Mouse (Mus musculus): ENCODE data around the gene Glyatl3.

Gene Glyatl3

GRCm38 (mm10) chr17:40855065-40855464, 59.1 kb downstream of the Glyatl3 start:
- no peak for DNase-seq (ENCODE audit: low read depth)

Measured in NIH3T3 (cell line).